Mouse (Mus musculus): ENCODE measurements around the gene Pef1. TPM values are rescaled to one million over a fixed set of nuclear protein-coding genes. Genes with fewer than 3 reads are reported as not detected.

Pef1 gene
- polyA plus RNA-seq, 1 experiment from 2014 or later: 69.1 TPM

- Histone ChIP-seq H3K9me3 (no peaks in the 10 kb centered on the region), H3K4me1 (replicated peaks) (peaks cover 23% of the 10 kb centered on the region), H3K4me3 (no peak overlapping the region), H3K9ac (no peak overlapping the region), H3K4me2 (no peak overlapping the region), H3K27ac (replicated peaks) (no peak overlapping the region), H3K27me3 (peaks cover 25% of the 10 kb centered on the region), H3K36me3 (no peaks in the 10 kb centered on the region)
- ATAC-seq (ENCODE audit: low FRiP score, low read depth): no peak
- 79% methylated on average over 11 of the region's 11 CpGs for WGBS
These were observed 69.8 kb downstream of the Pef1 start for GRCm38 (mm10) chr4:130171951-130172765.

- ATAC-seq (ENCODE audit: low FRiP score, low read depth): no peak
- no peak overlapping the region for H3K4me3 ChIP-seq
These were observed 70.9 kb downstream of the Pef1 start for GRCm38 (mm10) chr4:130173060-130173822.

GRCm38 (mm10) chr4:130173911-130174311, 71.6 kb downstream of the Pef1 start:
- H3K4me2 ChIP-seq: no peak overlapping the region; the same call in 1 of the 2 replicates
- no peak for ATAC-seq (ENCODE audit: low FRiP score, low read depth)
- WGBS: 47% methylated on average over 19 of the region's 19 CpGs

More at GRCm38 (mm10) chr4:130173060-130173822, 70.9 kb downstream of the Pef1 start:
- no peak overlapping the region for H3K4me2 ChIP-seq
- H3K9ac ChIP-seq: no peak overlapping the region
- 71% methylated on average over 11 of the region's 11 CpGs for WGBS
- H3K36me3 ChIP-seq: no peaks in the 10 kb centered on the region
- H3K9me3 ChIP-seq: no peaks in the 10 kb centered on the region
- peaks cover 20% of the 10 kb centered on the region for H3K4me1 ChIP-seq (replicated peaks)
- peaks cover 25% of the 10 kb centered on the region for H3K27me3 ChIP-seq
- H3K27ac ChIP-seq (replicated peaks): no peak overlapping the region

GRCm38 (mm10) chr4:130174335-130175031, 72.1 kb downstream of the Pef1 start:
- Histone ChIP-seq H3K27ac (replicated peaks) (no peak overlapping the region), H3K27me3 (peaks cover 27% of the 10 kb centered on the region), H3K4me1 (replicated peaks) (peaks cover 13% of the 10 kb centered on the region), H3K9ac (0 out of 2 replicates have a peak overlapping the region, but pooled peaks have one; percentile 16), H3K36me3 (no peaks in the 10 kb centered on the region), H3K4me3 (peak overlapping the region; percentile 9), H3K9me3 (no peaks in the 10 kb centered on the region), H3K4me2 (peak overlapping the region; percentile 44)
- WGBS: 7% methylated on average over 25 of the region's 25 CpGs
- ATAC-seq (ENCODE audit: low FRiP score, low read depth): 0 out of 2 replicates have a peak, but pooled peaks have one; percentile 15

More at GRCm38 (mm10) chr4:130173911-130174311, 71.6 kb downstream of the Pef1 start:
- H3K4me3 ChIP-seq: no peak overlapping the region
- no peak overlapping the region for H3K27ac ChIP-seq (replicated peaks)
- peaks cover 13% of the 10 kb centered on the region for H3K4me1 ChIP-seq (replicated peaks)
- no peak overlapping the region for H3K9ac ChIP-seq
- peaks cover 26% of the 10 kb centered on the region for H3K27me3 ChIP-seq
- H3K9me3 ChIP-seq: no peaks in the 10 kb centered on the region
- no peaks in the 10 kb centered on the region for H3K36me3 ChIP-seq

- Histone ChIP-seq H3K9me3 (no peaks in the 10 kb centered on the region), H3K9ac (0 out of 2 replicates have a peak within 1 kb of the TSS, but pooled peaks have one; percentile 16), H3K27me3 (peaks cover 27% of the 10 kb centered on the region), H3K27ac (replicated peaks) (no peak within 1 kb of the TSS), H3K4me1 (replicated peaks) (peaks cover 13% of the 10 kb centered on the region), H3K36me3 (no peaks in the 10 kb centered on the region), H3K4me3 (peak within 1 kb of the TSS; percentile 9), H3K4me2 (peak within 1 kb of the TSS; percentile 44)
- 3% methylated on average over 13 of the region's 14 CpGs for WGBS
- ATAC-seq (ENCODE audit: low FRiP score, low read depth): no peak
These were observed 72.8 kb downstream of the Pef1 start, which contains the start of gene Tinagl1 for GRCm38 (mm10) chr4:130175072-130175711. TSS of gene Tinagl1 (minus strand) at chr4:130175122.

GRCm38 (mm10) chr4:130176156-130176720, 73.9 kb downstream of the Pef1 start:
- Histone ChIP-seq H3K4me1 (replicated peaks) (peaks cover 13% of the 10 kb centered on the region), H3K27ac (replicated peaks) (no peak overlapping the region)
- ATAC-seq (ENCODE audit: low FRiP score, low read depth): no peak

GRCm38 (mm10) chr4:130177087-130177486, 74.7 kb downstream of the Pef1 start:
- H3K4me2 ChIP-seq: no peak overlapping the region
- H3K4me3 ChIP-seq: no peak overlapping the region
- ATAC-seq (ENCODE audit: low FRiP score, low read depth): no peak
- H3K36me3 ChIP-seq: no peaks in the 10 kb centered on the region
- no peaks in the 10 kb centered on the region for H3K9me3 ChIP-seq
- H3K9ac ChIP-seq: no peak overlapping the region
- 87% methylated on average over 4 of the region's 4 CpGs for WGBS
- H3K4me1 ChIP-seq (replicated peaks): peaks cover 13% of the 10 kb centered on the region
- no peak overlapping the region for H3K27ac ChIP-seq (replicated peaks)
- peaks cover 27% of the 10 kb centered on the region for H3K27me3 ChIP-seq

More at GRCm38 (mm10) chr4:130176156-130176720, 73.9 kb downstream of the Pef1 start:
- H3K27me3 ChIP-seq: peaks cover 27% of the 10 kb centered on the region
- no peak overlapping the region for H3K9ac ChIP-seq
- WGBS: 82% methylated on average over 5 of the region's 5 CpGs
- no peaks in the 10 kb centered on the region for H3K36me3 ChIP-seq
- no peaks in the 10 kb centered on the region for H3K9me3 ChIP-seq
- no peak overlapping the region for H3K4me3 ChIP-seq
- no peak overlapping the region for H3K4me2 ChIP-seq

GRCm38 (mm10) chr4:130177536-130177935, 75.2 kb downstream of the Pef1 start:
- H3K36me3 ChIP-seq: no peaks in the 10 kb centered on the region
- no peak overlapping the region for H3K9ac ChIP-seq
- ATAC-seq (ENCODE audit: low FRiP score, low read depth): no peak
- 66% methylated on average over 7 of the region's 7 CpGs for WGBS
- H3K27ac ChIP-seq (replicated peaks): no peak overlapping the region
- no peak overlapping the region for H3K4me3 ChIP-seq
- no peak overlapping the region for H3K4me2 ChIP-seq
- peaks cover 13% of the 10 kb centered on the region for H3K4me1 ChIP-seq (replicated peaks)
- H3K9me3 ChIP-seq: no peaks in the 10 kb centered on the region
- H3K27me3 ChIP-seq: peaks cover 27% of the 10 kb centered on the region

Other genes starting within 250 kb of the Pef1 start
- 0.12 and 0.16 TPM in 2 replicates for gene Spocd1, start 173.3 kb upstream of the Pef1 start, polyA plus RNA-seq (2015; fragmentation: Nextera tagmentation; extraction: Ambion mirVana)
- 16.4 and 17.4 TPM in 2 replicates for gene Adgrb2, start 117.7 kb upstream of the Pef1 start, polyA plus RNA-seq (2015; fragmentation: Nextera tagmentation; extraction: Ambion mirVana)
- 13.4 and 13.9 TPM in 2 replicates for gene Col16a1, start 54.7 kb upstream of the Pef1 start, polyA plus RNA-seq (2015; fragmentation: Nextera tagmentation; extraction: Ambion mirVana)
- 3.4 and 5.1 TPM in 2 replicates for gene Hcrtr1, start 36.8 kb downstream of the Pef1 start, polyA plus RNA-seq (2015; fragmentation: Nextera tagmentation; extraction: Ambion mirVana)
- 8.2 TPM in 2 replicates for gene Tinagl1, start 72.6 kb downstream of the Pef1 start, polyA plus RNA-seq (2015; fragmentation: Nextera tagmentation; extraction: Ambion mirVana)
- gene Gm853, start 119.8 kb downstream of the Pef1 start, polyA plus RNA-seq (2015; fragmentation: Nextera tagmentation; extraction: Ambion mirVana): 1.1 and 1.3 TPM in 2 replicates
- gene Serinc2, start 176.6 kb downstream of the Pef1 start, polyA plus RNA-seq (2015; fragmentation: Nextera tagmentation; extraction: Ambion mirVana): 36.3 and 37.5 TPM in 2 replicates
- gene Fabp3, start 206.0 kb downstream of the Pef1 start, polyA plus RNA-seq (2015; fragmentation: Nextera tagmentation; extraction: Ambion mirVana): 265 and 266 TPM in 2 replicates
- 1.9 TPM in 2 replicates for gene Gm10570, start 206.1 kb downstream of the Pef1 start, polyA plus RNA-seq (2015; fragmentation: Nextera tagmentation; extraction: Ambion mirVana)

Measured in hindbrain, embryonic 15.5 days (tissue).